Mouse (Mus musculus): ENCODE measurements around the gene Fads1.

DNA sequence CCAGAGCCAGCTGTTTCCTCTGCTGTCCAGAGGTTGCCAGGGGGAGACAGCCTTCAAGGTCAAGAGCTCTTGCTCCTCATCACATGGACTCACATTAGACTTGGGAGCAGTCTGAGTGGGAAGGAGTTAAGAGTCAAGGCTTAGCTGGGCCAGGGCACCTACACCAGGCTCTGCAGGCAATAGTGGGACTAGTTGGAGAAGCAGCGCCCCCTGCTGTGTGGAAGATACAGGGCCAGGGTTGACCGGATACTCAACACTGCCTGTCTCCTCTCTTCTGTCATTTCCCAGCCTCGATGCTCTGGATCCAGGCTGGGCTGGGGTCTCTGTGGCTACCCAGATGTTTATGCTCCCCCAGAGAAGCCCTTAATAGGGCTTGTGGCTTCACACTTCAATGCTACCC, 61.5 kb downstream of the Fads1 start:
- TF ChIP-seq POLR2A (IDR thresholded peaks at IDR 0.05; ENCODE audit: insufficient read depth, low read length) (no peak), CTCF (IDR thresholded peaks at IDR 0.05; ENCODE audit: low read depth, low read length) (peak; percentile 87), EP300 (IDR thresholded peaks at IDR 0.05; ENCODE audit: insufficient read depth, low read depth, low read length) (no peak)

Measured in ES-Bruce4 (cell line).